Mouse (Mus musculus) lung, adult 2 months (tissue): ENCODE results near the gene Setd5.

Experiments used
- CTCF ChIP-seq: fragments of 200-500 bp; IDR thresholded peaks from 2 replicates; pipeline ENCODE4 v1.5.1; 2011; ENCODE audit warnings: mild to moderate bottlenecking, low read length, control low read depth; ENCODE audit not compliant: insufficient read depth
- POLR2A ChIP-seq: fragments of 200-500 bp; IDR thresholded peaks from 2 replicates; pipeline ENCODE4 v1.6.1; 2011; ENCODE audit warnings: low read depth, mild to moderate bottlenecking, control low read depth, low read length, borderline replicate concordance; ENCODE audit errors: extremely low read depth

DNA sequence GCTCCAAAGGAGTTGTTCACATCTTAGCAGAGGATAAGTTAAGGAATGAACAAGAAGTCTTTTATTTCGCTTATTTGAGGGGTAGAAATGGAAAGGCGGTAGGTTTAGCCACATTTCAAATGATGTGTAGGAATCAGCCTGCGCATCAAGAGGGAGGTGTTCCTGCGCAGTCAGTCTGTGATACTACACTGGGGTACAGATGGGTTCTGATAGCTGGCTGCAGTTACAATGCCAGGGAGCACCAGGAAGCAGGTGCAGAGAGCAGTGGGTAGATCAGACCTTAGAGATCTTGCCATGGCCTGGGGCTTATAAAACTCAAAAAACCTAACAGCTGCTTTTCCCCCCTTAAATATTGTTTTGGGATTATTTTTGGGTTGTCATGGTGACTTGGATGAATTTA lies 68.1 kb downstream of the Setd5 start:
- no peak for TF ChIP-seq POLR2A
- no peak for TF ChIP-seq CTCF
